In the genomic region with DNA sequence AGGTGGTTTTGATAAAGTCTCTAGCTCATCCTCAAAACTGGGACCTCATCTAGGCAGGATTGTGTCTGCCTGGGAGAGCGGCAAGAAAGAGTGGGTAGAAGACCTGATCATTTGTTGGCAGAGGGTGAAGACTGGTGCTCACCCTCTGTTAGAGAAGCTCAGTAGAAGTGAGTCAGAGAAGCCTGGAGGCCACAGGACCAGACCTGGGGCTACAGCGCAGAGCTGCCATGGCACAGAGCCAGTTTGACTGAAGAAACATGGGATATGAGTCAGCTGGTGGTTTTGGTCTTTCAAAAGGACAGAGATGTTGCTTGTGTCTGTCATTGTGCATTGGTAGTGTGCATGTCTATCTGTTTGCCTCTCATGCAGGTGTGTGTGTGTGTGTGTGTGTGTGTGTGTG, we compare ENCODE assay signal across 9 mouse cellular contexts. TPM values are rescaled to one million over a fixed set of nuclear protein-coding genes. Genes with fewer than 3 reads are reported as not detected.
DNase-seq lines count a peak whose midpoint lies in the region.
"Had no signal": no experiment of that assay in that cellular context is flagged by ENCODE, and none has a peak within 500 bp of the region (broad histone marks: within the 10 kb centered on the region; RNA-seq: fewer than 3 reads in every experiment).

No protein-coding gene starts in this region.

- peak; percentile 26 to 62 for DNase-seq in urinary bladder, adult 18-20 months (ENCODE audit: low spot score in 2 of 2)
- no peak for DNase-seq in urinary bladder, postnatal 10 days (ENCODE audit: low spot score)
- DNase-seq in adrenal gland, adult 8-10 months: peak; percentile 82
- peak; percentile 68 for DNase-seq in cerebellum, adult 9-11 months
- no peak for DNase-seq in right cerebral cortex, adult 18-20 months
- DNase-seq in gastrocnemius, adult 18-20 months (ENCODE audit: low spot score): no peak
- DNase-seq in kidney, adult 8-10 months: no peak
- DNase-seq: gastrocnemius, adult 2 months; kidney, postnatal 36 days had no signal

RNA-seq across cellular contexts. Expression of gene Slc4a4, which starts 26.0 kb away (rescaled TPM):
- total RNA-seq in adrenal gland, adult 8-10 months (2022): 10 to 100 TPM in 2 of 4 experiments, 1 to 10 TPM in 2; 4.2 to 26.9 (median 17.4) TPM
- total RNA-seq in gastrocnemius, adult 18-20 months (2021): 10 to 100 TPM; 18.2 to 21.3 TPM

Comparison
In these comparisons a context has a peak if more than half of its experiments do, and no peak if none do; other contexts are left out.
1. DNase-seq: peak in urinary bladder, adult 18-20 months (2 of 2), adrenal gland, adult 8-10 months (single experiment) and cerebellum, adult 9-11 months (single experiment); none in urinary bladder, postnatal 10 days (single experiment), right cerebral cortex, adult 18-20 months (single experiment), gastrocnemius, adult 18-20 months (single experiment) and kidney, adult 8-10 months (0 of 2).